Mouse (Mus musculus) ES-E14 (cell line): ENCODE measurements around the gene Dctn3.

Experiments used
- CHD2 ChIP-seq: IDR thresholded peaks from 2 replicates; pipeline ENCODE4 v1.6.1; 2014; ENCODE audit warnings: mild to moderate bottlenecking, low read depth, low read length, inconsistent platforms
- HCFC1 ChIP-seq: IDR thresholded peaks from 2 replicates; pipeline ENCODE4 v1.6.1; 2012; ENCODE audit warnings: low read length, inconsistent platforms, borderline replicate concordance; ENCODE audit not compliant: insufficient read depth
- MAFK ChIP-seq: IDR thresholded peaks from 2 replicates; pipeline ENCODE4 v1.6.1; 2014; ENCODE audit warnings: mild to moderate bottlenecking, low read depth, low read length, inconsistent platforms; ENCODE audit not compliant: insufficient read depth
- ZC3H11A ChIP-seq: IDR thresholded peaks from 2 replicates; pipeline ENCODE4 v1.6.1; 2012; ENCODE audit warnings: low read depth, mild to moderate bottlenecking, inconsistent platforms, low read length, borderline replicate concordance
- ZNF384 ChIP-seq: IDR thresholded peaks from 2 replicates; pipeline ENCODE4 v1.6.1; 2012; ENCODE audit warnings: low read depth, low read length, inconsistent platforms

DNA sequence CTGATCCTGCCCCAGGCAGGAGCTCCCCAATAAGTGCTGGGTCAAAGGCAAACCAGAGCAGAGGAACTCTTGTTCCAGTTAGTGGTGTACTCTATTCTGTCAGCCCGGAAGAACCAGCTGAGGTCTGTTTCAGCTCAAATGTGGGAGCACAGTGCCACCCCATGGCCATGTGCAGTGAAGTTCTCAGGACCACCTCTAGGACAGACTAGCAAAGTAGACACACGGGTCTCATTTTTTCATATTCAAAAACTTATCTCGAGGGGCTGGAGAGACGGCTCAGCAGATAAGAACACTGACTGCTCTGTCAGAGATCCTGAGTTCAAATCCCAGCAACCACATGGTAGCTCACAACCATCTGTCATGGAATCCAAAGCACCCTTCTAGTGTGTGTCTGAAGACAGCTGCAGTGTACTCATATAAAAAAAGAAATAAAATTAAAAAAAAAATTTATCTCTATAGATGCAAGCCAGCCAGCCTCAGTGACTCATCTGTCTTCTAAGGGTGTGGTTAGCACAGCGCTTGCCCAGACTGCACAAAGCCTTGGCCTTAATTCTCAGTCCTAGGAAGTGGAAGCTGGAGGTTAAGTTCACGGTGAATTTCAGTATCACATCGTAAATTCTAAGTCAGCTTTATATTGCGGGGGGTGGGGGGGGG, 14.8 kb upstream of the Dctn3 start:
- no peak for TF ChIP-seq MAFK
- TF ChIP-seq ZNF384: no peak
- no peak for TF ChIP-seq HCFC1
- peak; percentile 48; the same call in 1 of the 2 replicates for TF ChIP-seq ZC3H11A
- no peak for TF ChIP-seq CHD2
